Mouse (Mus musculus) heart, embryonic 16.5 days (tissue): ENCODE data around the gene Wdr48. TPM values are rescaled to one million over a fixed set of nuclear protein-coding genes. Genes with fewer than 3 reads are reported as not detected.

Source experiments
- ATAC-seq: fragments of 200-750 bp; cut with Nextera tagmentation; replicated peaks from 2 replicates; pipeline ENCODE4 v1.8.0; 2017; ENCODE audit warnings: moderate number of reproducible peaks; ENCODE audit not compliant: insufficient read depth, low FRiP score; ENCODE audit errors: extremely low read depth
- H3K27ac ChIP-seq: fragments of 300-500 bp; sonication (generic); 2 replicates; pipeline ENCODE4 v1.5.1; 2014; ENCODE audit warnings: mild to moderate bottlenecking, low read length, control low read depth, moderate library complexity
- H3K27me3 ChIP-seq: fragments of 300-500 bp; sonication (generic); 2 replicates; pipeline ENCODE4 v1.6.1; 2014; ENCODE audit warnings: low read length, mixed read lengths; ENCODE audit not compliant: control insufficient read depth, insufficient read depth
- H3K36me3 ChIP-seq: fragments of 300-500 bp; sonication (generic); 2 replicates; pipeline ENCODE4 v1.6.1; 2014; ENCODE audit not compliant: control insufficient read depth, insufficient read depth
- H3K4me1 ChIP-seq: fragments of 300-500 bp; sonication (generic); 2 replicates; pipeline ENCODE4 v1.6.1; 2014; ENCODE audit warnings: low read length, mixed read lengths; ENCODE audit not compliant: control insufficient read depth, insufficient read depth
- H3K4me2 ChIP-seq: fragments of 300-500 bp; sonication (generic); 2 replicates; pipeline ENCODE4 v1.6.1; 2014; ENCODE audit warnings: low read depth, mild to moderate bottlenecking, control low read depth, low read length
- H3K4me3 ChIP-seq: fragments of 300-500 bp; sonication (generic); 2 replicates; pipeline ENCODE4 v1.5.1; 2014; ENCODE audit warnings: mild to moderate bottlenecking, control low read depth, low read length
- H3K9ac ChIP-seq: fragments of 300-500 bp; sonication (generic); 2 replicates; pipeline ENCODE4 v1.6.1; 2014; ENCODE audit warnings: low read length, control low read depth
- H3K9me3 ChIP-seq: fragments of 300-500 bp; sonication (generic); replicated peaks from 2 replicates; pipeline ENCODE4 v1.6.1; 2016; ENCODE audit warnings: low read length; ENCODE audit not compliant: control insufficient read depth
- WGBS: fragments of 180-500 bp; shearing (Covaris S2); extraction: QIAGEN DNeasy Blood & Tissue Kit; methylation state at CpG from one replicate; pipeline ENCODE4 v1.1.7; 2014; 5-methylcytosine and 5-hydroxymethylcytosine counted together
- polyA plus RNA-seq: library from polyadenylated mRNA; unstranded; fragments of >200 nt; fragmentation: Nextera tagmentation; extraction: Ambion mirVana; gene quantifications from 2 replicates; pipeline ENCODE4 v1.2.1, GENCODE M21; 2015

Wdr48 gene
- polyA plus RNA-seq: 36.1 and 37.3 TPM in 2 replicates

DNA sequence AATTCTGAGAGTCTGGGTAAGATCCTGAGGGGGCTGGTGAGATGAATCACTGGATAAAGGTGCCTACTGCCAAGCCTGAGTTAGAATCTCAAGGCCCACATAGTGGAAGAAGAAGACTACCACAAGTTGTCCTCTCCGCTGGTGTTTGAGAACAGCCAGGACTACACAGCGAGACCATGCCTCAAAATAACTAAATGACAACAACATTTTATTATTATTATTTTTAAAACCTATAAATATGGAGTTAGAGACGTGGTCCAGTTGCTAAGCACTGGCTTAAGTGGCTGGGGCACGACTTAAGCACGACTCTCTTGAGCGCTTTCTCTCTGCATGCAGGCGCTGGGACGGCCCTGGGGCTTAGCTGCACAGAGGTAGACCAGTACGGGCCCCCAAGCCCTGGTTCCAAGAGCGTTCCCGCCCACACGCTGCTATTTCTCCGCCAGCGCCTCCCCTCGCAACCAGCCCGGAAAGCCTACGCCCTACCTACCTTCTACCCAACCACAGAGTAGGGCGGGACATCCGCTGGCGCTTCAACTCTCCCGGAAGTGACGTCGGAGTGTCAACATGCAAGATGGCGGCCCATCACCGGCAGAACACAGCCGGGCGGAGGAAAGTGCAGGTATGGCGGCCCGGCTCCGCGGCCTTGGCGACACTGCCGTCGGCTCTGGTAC is at the start of gene Wdr48:
Wdr48 (plus strand) TSS at position 540 of the 671 bp plus-strand sequence.
- Histone ChIP-seq H3K27me3 (no peaks in the 10 kb centered on the region), H3K9me3 (no peaks in the 10 kb centered on the region), H3K9ac (peak within 1 kb of the TSS; percentile 88), H3K36me3 (no peaks in the 10 kb centered on the region), H3K27ac (peak within 1 kb of the TSS; percentile 79), H3K4me3 (peak within 1 kb of the TSS; percentile 91), H3K4me1 (peaks cover 13% of the 10 kb centered on the region), H3K4me2 (peak within 1 kb of the TSS; percentile 96)
- WGBS: 4% methylated on average over 34 of the region's 34 CpGs
- peak; percentile 98 for ATAC-seq

DNA sequence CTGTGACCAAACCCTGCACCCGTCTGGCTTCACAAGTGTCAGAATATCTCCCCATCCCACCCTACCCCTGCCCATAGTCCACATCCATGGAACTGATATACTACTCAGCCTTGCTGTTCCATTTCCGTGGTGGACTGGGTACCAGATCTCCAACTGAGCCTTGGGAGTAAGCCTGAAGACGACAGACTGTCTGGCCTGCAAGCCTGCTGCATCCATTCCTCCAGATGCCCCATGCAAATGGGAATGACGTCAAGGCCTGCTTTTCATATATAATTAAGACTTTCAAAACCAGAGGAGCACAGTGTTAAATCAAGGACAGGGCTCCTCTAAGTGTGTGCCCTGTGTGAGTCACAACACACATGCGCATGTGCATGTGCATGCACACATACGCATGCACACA is 47.5 kb upstream of the Wdr48 start:
- Histone ChIP-seq H3K4me2 (no peak overlapping the region), H3K27me3 (no peaks in the 10 kb centered on the region), H3K4me3 (no peak overlapping the region), H3K27ac (no peak overlapping the region), H3K9ac (no peak overlapping the region), H3K4me1 (no peaks in the 10 kb centered on the region), H3K36me3 (no peaks in the 10 kb centered on the region), H3K9me3 (no peaks in the 10 kb centered on the region)
- no peak for ATAC-seq
- WGBS: 72% methylated on average over 6 of the region's 6 CpGs

DNA sequence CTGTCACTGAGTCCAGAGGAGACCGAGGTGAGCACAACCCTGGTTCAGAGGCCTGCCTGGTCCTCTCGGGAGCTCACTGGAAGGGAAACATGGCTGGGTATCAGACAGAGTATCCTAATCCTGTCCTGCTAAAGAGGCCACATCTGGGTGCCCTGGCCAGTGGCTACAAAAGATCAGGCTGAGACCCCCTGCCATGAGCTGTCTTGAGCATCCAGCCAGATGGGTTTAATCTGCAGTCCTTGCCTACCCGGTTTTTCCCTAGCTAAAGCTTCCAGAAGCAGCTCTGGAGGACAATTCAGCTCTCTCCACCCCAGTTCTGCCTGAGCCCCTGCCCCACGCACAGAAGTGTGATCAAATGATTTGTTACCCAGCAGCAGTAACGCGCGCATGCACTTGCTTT is 46.0 kb upstream of the Wdr48 start:
- ATAC-seq: no peak
- no peaks in the 10 kb centered on the region for H3K27me3 ChIP-seq
- H3K27ac ChIP-seq: no peak overlapping the region
- no peaks in the 10 kb centered on the region for H3K4me1 ChIP-seq
- H3K4me3 ChIP-seq: no peak overlapping the region
- H3K9ac ChIP-seq: no peak overlapping the region
- no peaks in the 10 kb centered on the region for H3K9me3 ChIP-seq
- 38% methylated on average over 7 of the region's 7 CpGs for WGBS
- no peaks in the 10 kb centered on the region for H3K36me3 ChIP-seq
- no peak overlapping the region for H3K4me2 ChIP-seq

DNA sequence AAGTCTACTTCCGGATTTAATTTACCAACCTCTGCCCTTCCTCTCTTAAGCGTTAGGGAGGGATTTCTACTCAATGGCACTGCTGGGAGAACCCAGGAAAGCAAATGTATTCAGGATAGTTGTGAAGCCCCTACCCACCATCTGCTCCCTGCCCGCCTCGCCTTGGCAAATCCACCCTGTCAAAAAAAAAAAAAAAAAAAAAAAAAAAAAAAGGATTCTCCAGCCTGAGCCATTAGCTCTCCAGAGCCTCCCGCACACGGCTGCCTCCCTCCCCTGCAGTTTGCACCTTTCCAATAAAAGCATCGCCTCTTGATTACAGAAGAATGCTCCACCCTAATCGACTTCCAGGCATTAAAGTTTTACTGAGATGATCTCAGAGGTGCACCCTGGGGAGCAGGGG is 45.5 kb upstream of the Wdr48 start:
- H3K9me3 ChIP-seq: no peaks in the 10 kb centered on the region
- H3K36me3 ChIP-seq: no peaks in the 10 kb centered on the region
- ATAC-seq: no peak
- no peak overlapping the region for H3K27ac ChIP-seq
- H3K27me3 ChIP-seq: no peaks in the 10 kb centered on the region
- no peak overlapping the region for H3K9ac ChIP-seq
- no peak overlapping the region for H3K4me2 ChIP-seq
- no peaks in the 10 kb centered on the region for H3K4me1 ChIP-seq
- 15% methylated on average over 8 of the region's 8 CpGs for WGBS
- H3K4me3 ChIP-seq: no peak overlapping the region

DNA sequence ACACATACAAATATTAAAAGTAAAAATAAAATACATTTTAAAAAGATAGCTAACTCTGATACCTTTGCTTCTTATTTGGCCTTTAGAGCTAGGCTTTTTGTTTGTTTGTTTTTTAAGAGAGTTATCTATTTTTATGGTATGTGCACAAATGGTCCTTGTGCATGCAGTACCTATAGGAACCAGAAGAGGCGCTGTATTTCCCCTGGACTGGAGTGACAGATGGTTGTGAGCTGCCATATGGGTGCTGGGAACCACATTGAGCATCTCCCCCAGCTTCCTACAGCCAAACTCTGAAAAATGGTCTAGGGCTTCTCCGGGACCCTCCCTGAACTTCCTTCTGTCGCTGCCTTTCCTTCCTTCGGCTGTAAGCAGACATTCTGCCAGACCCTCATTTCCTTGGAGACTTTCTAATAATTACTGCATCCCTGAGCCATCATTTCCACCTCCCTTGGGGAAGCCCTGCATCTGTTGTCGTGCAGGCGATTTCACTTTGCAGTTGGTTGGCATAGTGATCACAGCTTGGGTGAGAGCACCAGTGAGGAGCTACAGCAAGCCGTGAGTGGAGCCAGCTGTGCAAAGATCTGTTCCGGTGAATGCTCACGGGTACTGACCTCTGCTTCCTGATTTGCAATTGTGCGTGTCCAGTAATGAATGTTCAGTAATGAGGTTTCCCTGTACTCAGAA is 42.2 kb upstream of the Wdr48 start:
- Histone ChIP-seq H3K36me3 (no peaks in the 10 kb centered on the region), H3K4me1 (no peaks in the 10 kb centered on the region), H3K27ac (no peak overlapping the region), H3K4me2 (no peak overlapping the region), H3K9me3 (0 out of 2 replicates have a peak, but pooled peaks cover 2% of the 10 kb centered on the region), H3K4me3 (no peak overlapping the region), H3K9ac (no peak overlapping the region), H3K27me3 (no peaks in the 10 kb centered on the region)
- 73% methylated on average over 10 of the region's 10 CpGs for WGBS
- no peak for ATAC-seq

DNA sequence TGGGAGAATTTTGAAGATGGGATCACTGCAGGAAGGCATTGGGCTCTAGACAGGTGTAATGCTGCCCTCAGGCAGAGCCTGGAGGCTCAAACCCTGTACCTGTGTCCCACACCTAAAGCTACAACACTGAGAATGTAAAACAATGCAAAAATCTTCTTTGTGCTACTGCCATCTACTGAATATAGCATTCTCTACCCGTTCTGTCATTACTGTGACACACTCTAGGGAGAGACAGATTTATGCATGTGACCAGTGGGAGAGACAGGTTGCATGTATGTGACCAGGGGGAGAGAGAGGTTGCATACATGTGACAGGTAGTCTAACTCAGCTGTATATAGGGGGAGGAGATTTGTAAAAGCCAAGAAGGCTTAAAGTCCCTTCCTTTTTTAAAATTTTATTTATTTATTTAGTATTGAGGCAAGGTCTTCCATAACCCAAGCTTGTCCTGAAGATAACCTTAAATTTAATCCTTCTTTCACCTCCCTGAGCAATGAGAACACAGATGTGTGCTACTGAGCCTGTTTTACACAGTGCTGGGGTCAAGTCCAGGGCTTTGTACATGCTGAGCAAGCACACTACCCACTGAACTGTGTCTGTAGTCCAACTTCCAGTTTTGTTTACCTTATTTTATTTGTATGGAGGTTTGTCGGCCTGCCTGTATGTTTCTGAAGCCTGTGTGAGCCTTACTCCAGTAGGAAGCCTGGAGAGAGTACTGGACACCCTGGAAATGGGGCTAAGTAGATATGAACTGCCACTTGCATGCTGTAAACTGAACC is 41.4 kb upstream of the Wdr48 start:
- Histone ChIP-seq H3K9me3 (peaks cover 2% of the 10 kb centered on the region; the same call in 1 of the 2 replicates), H3K36me3 (no peaks in the 10 kb centered on the region), H3K9ac (no peak overlapping the region), H3K4me3 (no peak overlapping the region), H3K4me2 (no peak overlapping the region), H3K27ac (no peak overlapping the region), H3K27me3 (no peaks in the 10 kb centered on the region), H3K4me1 (no peaks in the 10 kb centered on the region)
- 65% methylated on average over 2 of the region's 2 CpGs for WGBS
- no peak for ATAC-seq

DNA sequence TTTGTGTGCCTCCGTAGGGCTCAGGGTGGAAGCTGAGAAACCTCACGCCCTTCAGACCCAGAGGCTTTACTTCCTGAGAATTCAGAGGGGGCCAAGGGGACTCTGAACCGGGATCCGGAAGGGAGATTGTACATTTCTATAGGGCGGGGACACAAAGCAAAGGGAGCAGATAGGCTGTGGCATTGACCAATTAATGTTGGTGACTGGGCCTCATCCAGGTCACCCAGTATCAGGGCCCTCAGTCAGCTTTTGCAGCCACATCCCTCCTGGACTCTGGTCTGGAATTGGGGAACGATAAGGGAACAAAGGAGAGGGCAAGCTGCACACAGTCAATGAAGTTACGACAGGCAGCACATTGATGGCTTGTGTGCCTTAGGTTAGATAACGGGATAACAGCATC is 40.5 kb upstream of the Wdr48 start:
- Histone ChIP-seq H3K27ac (no peak overlapping the region), H3K36me3 (no peaks in the 10 kb centered on the region), H3K4me1 (no peaks in the 10 kb centered on the region), H3K4me3 (no peak overlapping the region), H3K4me2 (no peak overlapping the region), H3K9me3 (peaks cover 2% of the 10 kb centered on the region; the same call in 1 of the 2 replicates), H3K27me3 (no peaks in the 10 kb centered on the region), H3K9ac (no peak overlapping the region)
- ATAC-seq: no peak
- 57% methylated on average over 8 of the region's 8 CpGs for WGBS

DNA sequence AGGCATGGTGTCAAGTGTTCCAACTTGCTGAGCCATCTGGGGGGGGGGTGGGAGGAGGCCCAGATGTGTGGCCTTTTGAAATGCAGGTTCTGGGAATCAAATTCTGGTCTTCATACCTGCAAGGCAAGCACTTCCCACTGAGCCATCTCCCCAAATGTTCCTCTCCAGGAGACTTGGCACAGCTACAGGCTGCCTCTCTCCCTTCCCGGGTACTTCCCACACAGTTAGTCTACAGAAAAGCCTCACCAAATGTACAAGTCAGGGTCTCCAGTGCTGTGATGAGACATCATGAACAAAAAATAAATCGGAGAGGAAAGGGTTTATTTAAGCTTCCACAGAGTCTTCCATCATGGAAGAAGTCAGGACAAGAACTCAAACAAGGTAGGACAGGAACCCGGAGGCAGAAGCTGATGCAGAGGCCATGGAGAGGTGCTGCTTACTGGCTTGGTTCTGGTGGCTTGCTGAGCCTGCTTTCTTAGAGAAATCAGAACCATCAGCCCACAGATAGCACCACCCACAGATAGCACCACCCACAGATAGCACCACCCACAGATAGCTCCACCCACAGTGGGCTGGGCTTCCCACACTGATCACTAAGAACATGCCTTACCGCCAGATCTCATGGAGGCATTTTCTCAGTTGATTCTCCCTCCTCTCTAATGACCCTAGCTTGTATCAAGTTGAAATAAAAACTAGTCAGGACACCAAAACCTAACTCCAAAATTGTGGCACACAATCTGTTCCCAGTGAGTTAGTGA is 7.4 kb upstream of the Wdr48 start:
- no peak for ATAC-seq
- H3K4me1 ChIP-seq: no peaks in the 10 kb centered on the region
- no peak overlapping the region for H3K4me3 ChIP-seq
- no peaks in the 10 kb centered on the region for H3K36me3 ChIP-seq
- no peaks in the 10 kb centered on the region for H3K9me3 ChIP-seq
- WGBS: 69% methylated on average over 4 of the region's 4 CpGs
- no peak overlapping the region for H3K9ac ChIP-seq
- no peak overlapping the region for H3K27ac ChIP-seq
- H3K4me2 ChIP-seq: no peak overlapping the region
- no peaks in the 10 kb centered on the region for H3K27me3 ChIP-seq
